Mouse (Mus musculus) intestine, embryonic 15.5 days (tissue): ENCODE measurements around the gene Fkbp1b. TPM values are rescaled to one million over a fixed set of nuclear protein-coding genes. Genes with fewer than 3 reads are reported as not detected.
"Not testable (repeated sequence)": the region's sequence is repeated elsewhere in the genome, so short reads cannot be mapped to it uniquely, and the experiment has no call there.

Experiments
- ATAC-seq: fragments of 200-750 bp; cut with Nextera tagmentation; 2 replicates; pipeline ENCODE4 v1.8.0; 2017; ENCODE audit warnings: moderate TSS enrichment, moderate library complexity
- H3K27ac ChIP-seq: fragments of 300-500 bp; sonication (generic); 2 replicates; pipeline ENCODE4 v1.5.1; 2015; ENCODE audit warnings: mild to moderate bottlenecking, inconsistent platforms
- H3K27me3 ChIP-seq: fragments of 300-500 bp; sonication (generic); replicated peaks from 2 replicates; pipeline ENCODE4 v1.6.1; 2015; ENCODE audit warnings: inconsistent platforms
- H3K36me3 ChIP-seq: fragments of 300-500 bp; sonication (generic); 2 replicates; pipeline ENCODE4 v1.6.1; 2015; ENCODE audit warnings: inconsistent platforms
- H3K4me1 ChIP-seq: fragments of 300-500 bp; sonication (generic); replicated peaks from 2 replicates; pipeline ENCODE4 v1.6.1; 2015; ENCODE audit warnings: inconsistent platforms
- H3K4me2 ChIP-seq: fragments of 300-500 bp; sonication (generic); replicated peaks from 2 replicates; pipeline ENCODE4 v1.6.1; 2015; ENCODE audit warnings: mild to moderate bottlenecking, inconsistent platforms
- H3K4me3 ChIP-seq: fragments of 300-500 bp; sonication (generic); replicated peaks from 2 replicates; pipeline ENCODE4 v1.5.1; 2015; ENCODE audit warnings: inconsistent platforms
- H3K9ac ChIP-seq: fragments of 300-500 bp; sonication (generic); 2 replicates; pipeline ENCODE4 v1.6.1; 2015; ENCODE audit warnings: inconsistent platforms
- H3K9me3 ChIP-seq: fragments of 300-500 bp; sonication (generic); 2 replicates; pipeline ENCODE4 v1.6.1; 2016; ENCODE audit warnings: inconsistent platforms
- WGBS: fragments of 180-500 bp; shearing (Covaris S2); methylation state at CpG from one replicate; pipeline ENCODE4 v1.1.7; 2015; 5-methylcytosine and 5-hydroxymethylcytosine counted together
- polyA plus RNA-seq: library from polyadenylated mRNA; unstranded; fragments of >200 nt; fragmentation: Nextera tagmentation; extraction: Ambion mirVana; gene quantifications from 2 replicates; pipeline ENCODE4 v1.2.1, GENCODE M21; 2015

The Fkbp1b gene
- 8.7 and 9.7 TPM in 2 replicates for polyA plus RNA-seq

DNA sequence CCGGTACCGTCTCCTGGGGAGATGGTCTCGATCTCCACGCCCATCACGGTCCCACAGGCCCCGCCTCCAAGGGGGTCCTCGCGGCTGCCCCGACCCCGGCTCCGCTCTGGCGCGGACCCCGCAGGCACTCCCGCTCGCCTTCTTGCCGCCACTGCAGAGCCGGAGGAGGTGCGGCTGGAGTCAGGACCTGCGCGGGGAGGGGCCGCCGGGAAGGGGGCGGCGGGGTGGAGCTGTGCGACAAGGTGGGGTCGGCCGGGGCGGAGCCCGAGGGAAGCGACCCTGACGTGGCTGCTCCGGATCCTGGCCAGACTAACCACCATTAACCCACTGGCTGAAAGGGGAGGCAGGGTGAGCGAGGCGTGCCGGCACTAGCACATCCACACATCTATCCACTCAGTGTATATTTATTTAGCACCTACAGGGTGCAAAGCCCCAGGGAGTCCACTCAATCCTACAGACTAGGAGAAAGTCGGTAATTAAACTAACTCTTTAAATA lies at the start of gene Fkbp1b:
Gene Fkbp1b, minus strand, starts transcription at position 200 of the 496 bp plus-strand sequence.
- Histone ChIP-seq H3K9me3 (no peaks in the 10 kb centered on the region), H3K4me1 (peaks cover 18% of the 10 kb centered on the region; the same call in 1 of the 2 replicates), H3K27me3 (no peaks in the 10 kb centered on the region), H3K27ac (no peak within 1 kb of the TSS), H3K36me3 (no peaks in the 10 kb centered on the region), H3K4me2 (peak within 1 kb of the TSS; percentile 99), H3K9ac (peak within 1 kb of the TSS; percentile 68), H3K4me3 (peak within 1 kb of the TSS; percentile 81)
- under 1% methylated on average over 37 of the region's 37 CpGs for WGBS
- ATAC-seq = peak; percentile 62

DNA sequence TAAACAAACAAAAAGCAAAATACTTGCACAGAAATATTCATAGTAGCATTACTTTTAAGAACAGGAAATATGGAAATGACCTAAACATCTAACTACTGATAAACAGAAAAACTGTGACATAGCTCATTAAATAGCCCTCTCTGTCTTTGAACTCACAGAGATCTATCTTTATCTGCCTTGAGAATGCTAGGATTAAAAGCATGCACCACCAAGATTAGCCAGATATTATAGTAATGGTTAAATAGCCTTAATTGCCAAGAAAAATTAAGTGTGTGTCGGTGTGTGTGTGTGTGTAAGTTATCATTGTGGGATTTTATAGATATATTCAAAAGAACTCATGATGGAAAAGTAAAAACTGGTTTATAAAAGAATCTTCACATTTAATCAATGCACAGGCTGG lies 48.5 kb upstream of the Fkbp1b start:
- H3K27me3 ChIP-seq = no peaks in the 10 kb centered on the region
- H3K9ac ChIP-seq = no peak overlapping the region
- H3K4me3 ChIP-seq = no peak overlapping the region
- H3K4me2 ChIP-seq = no peak overlapping the region
- no peaks in the 10 kb centered on the region for H3K9me3 ChIP-seq
- no peaks in the 10 kb centered on the region for H3K4me1 ChIP-seq
- no peak for ATAC-seq
- no peaks in the 10 kb centered on the region for H3K36me3 ChIP-seq
- 93% methylated on average over 1 of the region's 1 CpGs for WGBS
- H3K27ac ChIP-seq = no peak overlapping the region

DNA sequence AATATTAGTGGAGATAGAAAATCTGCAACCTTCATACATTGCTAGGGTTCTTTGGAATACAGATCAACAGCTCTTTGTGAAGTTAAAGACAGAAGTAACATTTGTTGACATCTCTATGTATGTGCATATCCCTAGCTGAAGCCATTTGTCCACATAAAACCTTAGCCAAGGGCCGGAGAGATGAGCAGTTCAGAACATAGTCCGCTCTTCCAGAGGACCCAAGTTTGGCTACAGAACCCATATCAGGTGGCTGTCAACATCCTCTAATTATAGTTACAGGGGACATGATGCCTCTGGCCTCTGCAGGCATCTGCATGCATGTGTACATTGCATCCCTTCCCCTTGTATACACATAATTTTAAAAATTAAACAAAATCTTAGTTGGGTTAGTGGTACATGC lies 47.9 kb upstream of the Fkbp1b start:
- H3K36me3 ChIP-seq = no peaks in the 10 kb centered on the region
- WGBS = 96% methylated on average over 2 of the region's 2 CpGs
- H3K9ac ChIP-seq = no peak overlapping the region
- H3K9me3 ChIP-seq = no peaks in the 10 kb centered on the region
- H3K4me1 ChIP-seq = no peaks in the 10 kb centered on the region
- no peak for ATAC-seq
- no peak overlapping the region for H3K27ac ChIP-seq
- no peak overlapping the region for H3K4me3 ChIP-seq
- no peaks in the 10 kb centered on the region for H3K27me3 ChIP-seq
- H3K4me2 ChIP-seq = no peak overlapping the region

DNA sequence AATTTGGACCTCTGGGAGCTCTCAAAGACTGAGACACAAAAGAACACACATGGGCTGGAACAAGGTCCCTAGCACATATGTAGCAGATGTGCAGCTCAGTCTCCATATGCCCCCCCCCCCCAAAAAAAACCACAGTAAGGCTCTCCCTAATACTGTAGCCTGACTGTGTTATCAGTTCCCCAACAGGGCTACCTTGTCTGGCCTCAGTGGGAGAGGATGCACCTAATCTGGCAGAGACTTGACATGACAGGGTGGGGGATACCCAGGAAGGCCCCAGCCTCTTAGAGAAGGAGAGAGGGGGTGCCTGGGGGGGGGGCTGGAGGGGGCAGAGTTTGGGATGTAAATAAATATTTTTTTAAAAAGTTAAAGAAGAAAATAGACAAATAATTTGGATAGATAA lies 47.3 kb upstream of the Fkbp1b start:
- ATAC-seq = no peak

DNA sequence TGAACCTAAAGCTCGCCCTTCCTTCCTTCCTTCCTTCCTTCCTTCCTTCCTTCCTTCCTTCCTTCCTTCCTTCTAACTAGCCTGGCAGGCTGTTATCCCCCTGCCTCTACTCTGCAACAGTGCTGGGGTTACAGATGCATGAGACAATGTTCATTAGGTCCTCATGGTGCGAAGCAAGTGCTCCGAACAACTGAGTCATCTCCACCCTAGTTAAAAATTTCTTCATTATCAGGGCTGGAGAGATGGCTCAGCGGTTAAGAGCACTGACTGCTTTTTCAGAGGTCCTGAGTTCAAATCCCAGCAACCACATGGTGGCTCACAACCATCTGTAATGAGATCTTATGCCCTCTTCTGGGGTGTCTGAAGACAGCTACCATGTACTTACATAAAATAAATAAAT lies 45.2 kb upstream of the Fkbp1b start:
- H3K27me3 ChIP-seq, H3K9me3 ChIP-seq, H3K4me1 ChIP-seq, H3K4me3 ChIP-seq, H3K4me2 ChIP-seq, ATAC-seq, H3K9ac ChIP-seq, H3K36me3 ChIP-seq, H3K27ac ChIP-seq: not testable (repeated sequence)
- WGBS = 90% methylated on average over 4 of the region's 4 CpGs

More for the DNA sequence above, 47.3 kb upstream of the Fkbp1b start:
- H3K9ac ChIP-seq = no peak overlapping the region
- H3K4me1 ChIP-seq = no peaks in the 10 kb centered on the region
- H3K4me2 ChIP-seq = no peak overlapping the region
- no peaks in the 10 kb centered on the region for H3K36me3 ChIP-seq
- no peaks in the 10 kb centered on the region for H3K9me3 ChIP-seq
- no peak overlapping the region for H3K27ac ChIP-seq
- no peak overlapping the region for H3K4me3 ChIP-seq
- no peaks in the 10 kb centered on the region for H3K27me3 ChIP-seq

DNA sequence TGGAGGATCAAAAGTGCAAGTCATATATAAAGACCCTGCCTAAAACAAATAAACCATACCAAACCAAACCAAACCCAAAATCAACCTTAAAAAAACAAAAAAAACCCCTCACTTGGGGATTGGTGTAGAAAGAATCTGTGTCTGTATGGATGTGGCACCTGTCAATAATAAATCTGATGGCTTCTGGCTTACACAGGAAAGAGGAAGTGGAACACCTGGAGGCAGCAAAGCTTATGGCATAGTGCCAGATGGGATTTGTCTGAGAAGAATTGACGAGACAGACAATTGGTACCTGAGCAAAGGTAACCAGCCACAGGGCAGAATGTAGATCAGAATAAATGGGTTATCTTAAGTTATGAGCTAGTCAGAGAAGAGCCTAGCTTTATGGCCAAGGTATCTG lies 43.7 kb upstream of the Fkbp1b start:
- Histone ChIP-seq H3K4me3 (no peak overlapping the region), H3K9me3 (no peaks in the 10 kb centered on the region), H3K27ac (no peak overlapping the region), H3K4me2 (no peak overlapping the region), H3K36me3 (no peaks in the 10 kb centered on the region), H3K4me1 (no peaks in the 10 kb centered on the region), H3K27me3 (no peaks in the 10 kb centered on the region), H3K9ac (no peak overlapping the region)
- no peak for ATAC-seq
- WGBS = 35% methylated on average over 1 of the region's 1 CpGs

DNA sequence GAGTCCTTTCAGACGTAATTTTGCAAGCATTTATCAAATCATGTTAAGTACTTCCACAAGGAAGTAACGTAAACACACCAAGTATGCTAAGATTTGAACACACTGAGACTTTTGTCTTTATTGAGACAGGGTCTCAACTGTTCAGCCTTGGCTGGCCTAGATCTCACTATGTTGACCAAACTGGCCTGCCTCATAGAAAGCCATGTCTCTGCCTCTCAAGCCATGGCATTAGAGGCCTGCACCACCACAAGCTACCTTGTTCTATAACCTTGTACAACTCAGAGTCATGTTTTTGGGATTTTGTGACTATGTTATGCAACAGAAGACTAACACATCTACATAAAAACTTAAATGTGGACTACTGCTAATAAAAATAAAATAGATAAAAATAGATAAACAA lies 40.7 kb upstream of the Fkbp1b start:
- ATAC-seq = no peak
- Histone ChIP-seq H3K4me3 (no peak overlapping the region), H3K9me3 (no peaks in the 10 kb centered on the region), H3K36me3 (no peaks in the 10 kb centered on the region), H3K4me1 (no peaks in the 10 kb centered on the region), H3K27me3 (no peaks in the 10 kb centered on the region), H3K4me2 (no peak overlapping the region), H3K9ac (no peak overlapping the region), H3K27ac (no peak overlapping the region)
- WGBS = 69% methylated on average over 2 of the region's 2 CpGs

DNA sequence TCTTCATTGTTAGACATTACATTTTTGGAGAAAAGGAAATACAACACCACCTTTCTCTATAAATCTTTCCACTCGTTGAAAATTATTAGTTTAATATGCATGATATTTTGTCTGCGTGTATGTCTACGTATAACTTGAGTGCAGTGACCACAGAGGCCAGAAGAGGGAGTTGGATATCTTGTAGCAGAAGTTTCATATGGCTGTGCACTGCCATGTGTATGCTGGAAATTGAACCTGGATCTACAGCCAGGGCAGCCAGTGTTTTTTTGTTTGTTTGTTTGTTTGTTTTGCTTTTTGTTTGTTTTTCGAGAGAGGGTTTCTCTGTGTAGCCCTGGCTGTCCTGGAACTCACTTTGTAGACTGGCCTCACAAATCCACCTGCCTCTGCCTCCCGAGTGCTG lies 37.7 kb upstream of the Fkbp1b start:
- no peak overlapping the region for H3K4me3 ChIP-seq
- H3K9ac ChIP-seq = no peak overlapping the region
- H3K36me3 ChIP-seq = no peaks in the 10 kb centered on the region
- no peak for ATAC-seq
- WGBS = 95% methylated on average over 5 of the region's 5 CpGs
- H3K27ac ChIP-seq = no peak overlapping the region
- peaks cover 8% of the 10 kb centered on the region; the same call in 1 of the 2 replicates for H3K4me1 ChIP-seq
- no peak overlapping the region for H3K4me2 ChIP-seq
- H3K9me3 ChIP-seq = no peaks in the 10 kb centered on the region
- H3K27me3 ChIP-seq = no peaks in the 10 kb centered on the region

DNA sequence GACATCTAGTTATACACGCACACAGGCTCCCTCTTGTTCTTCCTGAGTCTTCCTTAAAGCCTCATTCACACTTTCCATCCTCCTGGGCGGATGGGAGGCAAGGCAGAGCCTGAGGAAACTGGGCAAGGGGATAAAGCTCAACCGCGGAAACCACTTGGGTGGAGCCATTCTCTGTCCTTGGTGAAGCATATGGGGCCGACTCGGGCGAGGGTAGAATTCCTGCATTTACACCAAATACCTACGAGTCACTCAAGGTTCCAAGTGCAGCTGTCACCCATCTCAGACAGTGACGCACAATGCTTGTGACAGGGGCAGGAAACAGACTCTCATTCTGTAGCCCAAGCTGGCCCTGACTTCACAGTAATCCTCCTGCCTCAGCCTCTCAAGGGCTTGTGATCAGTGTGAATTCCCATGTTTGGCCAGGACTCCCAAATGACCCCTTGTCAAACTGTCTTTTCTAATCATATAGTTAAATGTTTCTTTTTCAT lies 36.9 kb upstream of the Fkbp1b start:
- peaks cover 13% of the 10 kb centered on the region for H3K4me1 ChIP-seq
- H3K4me3 ChIP-seq = no peak overlapping the region
- H3K9ac ChIP-seq = no peak overlapping the region
- H3K9me3 ChIP-seq = no peaks in the 10 kb centered on the region
- WGBS = 84% methylated on average over 9 of the region's 9 CpGs
- no peak overlapping the region for H3K27ac ChIP-seq
- H3K4me2 ChIP-seq = no peak overlapping the region
- no peaks in the 10 kb centered on the region for H3K27me3 ChIP-seq
- H3K36me3 ChIP-seq = no peaks in the 10 kb centered on the region
- no peak for ATAC-seq

DNA sequence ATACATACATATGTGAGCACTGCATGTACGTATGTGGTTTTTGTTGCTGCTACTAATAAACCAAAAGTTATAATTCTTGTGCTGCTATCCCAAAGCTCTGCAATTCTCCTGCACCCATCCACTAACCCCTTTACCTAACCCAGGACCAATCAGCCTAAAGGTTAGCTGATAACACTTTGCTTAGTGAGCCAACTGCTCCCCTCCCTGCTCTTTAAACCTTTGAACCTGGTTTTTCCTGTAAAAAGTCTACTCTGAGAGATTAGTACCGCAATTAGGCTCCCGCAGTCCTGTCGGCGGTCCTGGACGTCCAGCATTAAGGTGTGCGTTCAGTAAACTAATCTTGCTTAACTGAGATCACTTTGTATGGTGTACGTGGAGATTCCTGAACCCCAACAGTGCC lies 34.2 kb upstream of the Fkbp1b start:
- peak; percentile 27 for ATAC-seq
- Histone ChIP-seq H3K36me3 (no peaks in the 10 kb centered on the region), H3K4me2 (no peak overlapping the region), H3K27ac (0 out of 2 replicates have a peak overlapping the region, but pooled peaks have one; percentile 36), H3K4me1 (peaks cover 13% of the 10 kb centered on the region), H3K9me3 (no peaks in the 10 kb centered on the region), H3K9ac (no peak overlapping the region), H3K27me3 (no peaks in the 10 kb centered on the region), H3K4me3 (no peak overlapping the region)
- WGBS = 63% methylated on average over 8 of the region's 8 CpGs

DNA sequence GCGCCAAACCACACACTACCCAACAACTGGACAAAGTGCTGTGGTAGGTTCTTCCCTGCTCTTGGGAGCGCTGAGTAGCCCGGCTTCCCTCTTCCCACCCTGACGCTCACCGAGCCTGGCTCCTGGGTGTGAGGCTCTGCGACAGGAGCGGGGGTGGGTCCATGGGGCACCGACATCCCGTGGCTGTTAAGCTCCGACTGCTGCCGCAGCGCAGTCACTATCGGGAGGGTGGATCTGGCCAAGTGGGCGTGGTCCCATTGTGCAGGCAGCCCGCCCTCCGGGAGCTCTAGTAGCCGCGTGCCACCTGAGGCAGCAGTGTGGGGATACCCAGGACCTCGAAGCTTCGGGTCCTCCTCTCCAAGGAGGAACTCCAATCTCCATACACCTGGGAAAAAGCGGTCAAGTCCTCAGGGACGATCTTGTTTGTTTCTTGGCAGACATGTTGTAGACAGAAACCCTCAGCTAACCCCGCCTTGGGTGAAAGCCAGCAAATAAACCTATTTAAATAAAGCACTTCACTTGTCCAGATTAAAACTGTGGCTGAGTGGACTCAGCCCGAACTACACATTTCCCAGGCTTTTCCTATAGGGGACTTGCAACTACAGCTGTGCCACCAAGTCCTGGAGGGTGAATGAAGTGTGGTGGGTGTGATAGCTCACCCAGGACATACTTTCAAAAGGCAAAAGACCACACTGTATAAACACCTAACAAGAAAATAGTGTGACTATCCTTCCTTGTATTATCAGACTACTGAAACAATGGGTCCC lies 33.0 kb upstream of the Fkbp1b start, which contains the start of gene Mfsd2b:
Gene Mfsd2b, minus strand, starts transcription at position 199 of the 767 bp plus-strand sequence.
- no peaks in the 10 kb centered on the region for H3K36me3 ChIP-seq
- peak within 1 kb of the TSS; percentile 31 for H3K9ac ChIP-seq
- no peaks in the 10 kb centered on the region for H3K9me3 ChIP-seq
- peak; percentile 95 for ATAC-seq
- H3K4me3 ChIP-seq = peak within 1 kb of the TSS; percentile 32
- 2% methylated on average over 24 of the region's 24 CpGs for WGBS
- H3K4me2 ChIP-seq = peak within 1 kb of the TSS; percentile 88
- no peaks in the 10 kb centered on the region for H3K27me3 ChIP-seq
- no peak within 1 kb of the TSS for H3K27ac ChIP-seq
- peaks cover 13% of the 10 kb centered on the region for H3K4me1 ChIP-seq

DNA sequence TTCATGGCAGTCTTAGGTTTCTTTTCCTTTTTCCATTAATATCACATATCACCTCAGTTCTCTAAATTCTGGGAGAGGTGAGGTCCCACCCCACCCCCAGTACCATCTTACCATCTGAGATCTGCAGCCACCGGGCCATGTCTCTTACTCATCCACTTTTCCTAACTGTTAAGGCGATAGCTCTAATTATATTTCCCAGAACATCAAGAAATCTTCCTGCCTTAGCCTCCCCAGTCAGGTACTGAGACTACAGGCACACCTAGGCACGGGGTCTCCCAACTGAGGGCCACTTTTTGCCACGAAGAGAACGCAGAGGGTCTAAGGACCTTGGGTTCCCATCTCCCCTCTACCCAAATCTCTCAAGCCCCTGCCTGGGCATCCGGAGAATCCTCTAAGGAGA lies 32.1 kb upstream of the Fkbp1b start:
- Histone ChIP-seq H3K27me3 (no peaks in the 10 kb centered on the region), H3K4me1 (peaks cover 13% of the 10 kb centered on the region), H3K4me3 (no peak overlapping the region), H3K27ac (no peak overlapping the region), H3K9ac (peak overlapping the region; percentile 31; the same call in 1 of the 2 replicates), H3K4me2 (peak overlapping the region; percentile 88), H3K36me3 (no peaks in the 10 kb centered on the region), H3K9me3 (no peaks in the 10 kb centered on the region)
- ATAC-seq = no peak
- 73% methylated on average over 6 of the region's 6 CpGs for WGBS
